Mouse (Mus musculus): ENCODE results near the gene Cox4i2. TPM values are rescaled to one million over a fixed set of nuclear protein-coding genes. Genes with fewer than 3 reads are reported as not detected.

The Cox4i2 gene
- polyA plus RNA-seq, 1 experiment from 2014 or later = 5.0 TPM

GRCm38 (mm10) chr2:152736748-152737147 lies 17.2 kb upstream of the Cox4i2 start:
- no peaks in the 10 kb centered on the region for H3K27me3 ChIP-seq
- no peaks in the 10 kb centered on the region for H3K9me3 ChIP-seq (replicated peaks)
- peak overlapping the region; percentile 82 for H3K27ac ChIP-seq
- peaks cover 58% of the 10 kb centered on the region for H3K4me1 ChIP-seq
- H3K4me3 ChIP-seq = peak overlapping the region; percentile 49
- H3K4me2 ChIP-seq (replicated peaks) = peak overlapping the region; percentile 65
- H3K36me3 ChIP-seq = no peaks in the 10 kb centered on the region
- WGBS = under 1% methylated on average over 22 of the region's 22 CpGs
- peak overlapping the region; percentile 70 for H3K9ac ChIP-seq
- ATAC-seq (ENCODE audit: low FRiP score) = no peak

- ATAC-seq (ENCODE audit: low FRiP score) = no peak
- Histone ChIP-seq H3K27ac (peak overlapping the region; percentile 82), H3K27me3 (no peaks in the 10 kb centered on the region), H3K36me3 (no peaks in the 10 kb centered on the region), H3K4me3 (peak overlapping the region; percentile 49), H3K4me2 (replicated peaks) (peak overlapping the region; percentile 65), H3K9ac (peak overlapping the region; percentile 70), H3K9me3 (replicated peaks) (no peaks in the 10 kb centered on the region), H3K4me1 (peaks cover 58% of the 10 kb centered on the region)
- 7% methylated on average over 10 of the region's 10 CpGs for WGBS
Observed at GRCm38 (mm10) chr2:152737306-152738221, 16.4 kb upstream of the Cox4i2 start.

GRCm38 (mm10) chr2:152738341-152738740 lies 15.6 kb upstream of the Cox4i2 start:
- Histone ChIP-seq H3K4me1 (peaks cover 56% of the 10 kb centered on the region), H3K4me3 (peak overlapping the region; percentile 49), H3K36me3 (no peaks in the 10 kb centered on the region), H3K27me3 (no peaks in the 10 kb centered on the region), H3K4me2 (replicated peaks) (peak overlapping the region; percentile 65), H3K9me3 (replicated peaks) (no peaks in the 10 kb centered on the region), H3K27ac (peak overlapping the region; percentile 82), H3K9ac (peak overlapping the region; percentile 70)
- WGBS = 46% methylated on average over 2 of the region's 2 CpGs
- no peak for ATAC-seq (ENCODE audit: low FRiP score)

- no peaks in the 10 kb centered on the region for H3K27me3 ChIP-seq
- H3K9me3 ChIP-seq (replicated peaks) = no peaks in the 10 kb centered on the region
- H3K4me2 ChIP-seq (replicated peaks) = peak overlapping the region; percentile 65
- ATAC-seq (ENCODE audit: low FRiP score) = peak; percentile 27
- peak overlapping the region; percentile 60 for H3K9ac ChIP-seq
- no peaks in the 10 kb centered on the region for H3K36me3 ChIP-seq
- peak overlapping the region; percentile 82 for H3K27ac ChIP-seq
- peaks cover 50% of the 10 kb centered on the region for H3K4me1 ChIP-seq
- under 1% methylated on average over 33 of the region's 36 CpGs for WGBS
- H3K4me3 ChIP-seq = peak overlapping the region; percentile 49
Observed at GRCm38 (mm10) chr2:152739031-152739841, 14.7 kb upstream of the Cox4i2 start.

- 18% methylated on average over 3 of the region's 3 CpGs for WGBS
- H3K4me3 ChIP-seq = no peak overlapping the region
- H3K27me3 ChIP-seq = no peaks in the 10 kb centered on the region
- ATAC-seq (ENCODE audit: low FRiP score) = no peak
- peak overlapping the region; percentile 60 for H3K9ac ChIP-seq
- no peaks in the 10 kb centered on the region for H3K9me3 ChIP-seq (replicated peaks)
- peaks cover 44% of the 10 kb centered on the region for H3K4me1 ChIP-seq
- H3K4me2 ChIP-seq (replicated peaks) = peak overlapping the region; percentile 65
- peak overlapping the region; percentile 82 for H3K27ac ChIP-seq
- H3K36me3 ChIP-seq = no peaks in the 10 kb centered on the region
Observed at GRCm38 (mm10) chr2:152739842-152740260, 14.1 kb upstream of the Cox4i2 start.

GRCm38 (mm10) chr2:152740490-152740889 lies 13.5 kb upstream of the Cox4i2 start:
- Histone ChIP-seq H3K4me3 (no peak overlapping the region), H3K36me3 (no peaks in the 10 kb centered on the region), H3K9me3 (replicated peaks) (no peaks in the 10 kb centered on the region), H3K9ac (no peak overlapping the region), H3K4me2 (replicated peaks) (no peak overlapping the region), H3K27ac (peak overlapping the region; percentile 82), H3K4me1 (peaks cover 40% of the 10 kb centered on the region), H3K27me3 (no peaks in the 10 kb centered on the region)
- 62% methylated on average over 5 of the region's 5 CpGs for WGBS
- no peak for ATAC-seq (ENCODE audit: low FRiP score)

- Histone ChIP-seq H3K9me3 (replicated peaks) (no peaks in the 10 kb centered on the region), H3K36me3 (no peaks in the 10 kb centered on the region), H3K4me1 (peaks cover 35% of the 10 kb centered on the region), H3K27ac (peak overlapping the region; percentile 66), H3K27me3 (no peaks in the 10 kb centered on the region), H3K9ac (no peak overlapping the region), H3K4me2 (replicated peaks) (peak overlapping the region; percentile 28), H3K4me3 (no peak overlapping the region)
- no peak for ATAC-seq (ENCODE audit: low FRiP score)
- WGBS = 49% methylated on average over 14 of the region's 14 CpGs
Observed at GRCm38 (mm10) chr2:152741153-152742041, 12.6 kb upstream of the Cox4i2 start.

- H3K9me3 ChIP-seq (replicated peaks) = no peaks in the 10 kb centered on the region
- H3K27ac ChIP-seq = 0 out of 2 replicates have a peak overlapping the region, but pooled peaks have one; percentile 40
- H3K4me1 ChIP-seq = peaks cover 32% of the 10 kb centered on the region
- WGBS = 26% methylated on average over 10 of the region's 10 CpGs
- H3K27me3 ChIP-seq = no peaks in the 10 kb centered on the region
- 0 out of 2 replicates have a peak, but pooled peaks have one; percentile 15 for ATAC-seq (ENCODE audit: low FRiP score)
- H3K36me3 ChIP-seq = no peaks in the 10 kb centered on the region
- H3K4me3 ChIP-seq = no peak overlapping the region
- no peak overlapping the region for H3K9ac ChIP-seq
- no peak overlapping the region; the same call in 1 of the 2 replicates for H3K4me2 ChIP-seq (replicated peaks)
Observed at GRCm38 (mm10) chr2:152742435-152742834, 11.5 kb upstream of the Cox4i2 start.

- no peaks in the 10 kb centered on the region for H3K36me3 ChIP-seq
- H3K27me3 ChIP-seq = peaks cover 13% of the 10 kb centered on the region
- H3K27ac ChIP-seq = no peak overlapping the region
- H3K9me3 ChIP-seq (replicated peaks) = no peaks in the 10 kb centered on the region
- WGBS = 67% methylated on average over 17 of the region's 17 CpGs
- H3K4me1 ChIP-seq = peaks cover 17% of the 10 kb centered on the region
- H3K4me2 ChIP-seq (replicated peaks) = no peak overlapping the region
- no peak for ATAC-seq (ENCODE audit: low FRiP score)
- no peak overlapping the region for H3K4me3 ChIP-seq
- no peak overlapping the region for H3K9ac ChIP-seq
Observed at GRCm38 (mm10) chr2:152756474-152757393, 2.8 kb downstream of the Cox4i2 start.

GRCm38 (mm10) chr2:152757478-152757877 lies 3.5 kb downstream of the Cox4i2 start:
- H3K4me2 ChIP-seq (replicated peaks) = no peak overlapping the region
- no peak overlapping the region for H3K4me3 ChIP-seq
- peaks cover 17% of the 10 kb centered on the region for H3K4me1 ChIP-seq
- no peak overlapping the region for H3K9ac ChIP-seq
- no peaks in the 10 kb centered on the region for H3K9me3 ChIP-seq (replicated peaks)
- WGBS = 51% methylated on average over 2 of the region's 2 CpGs
- H3K27ac ChIP-seq = no peak overlapping the region
- peaks cover 13% of the 10 kb centered on the region for H3K27me3 ChIP-seq
- no peak for ATAC-seq (ENCODE audit: low FRiP score)
- H3K36me3 ChIP-seq = no peaks in the 10 kb centered on the region

GRCm38 (mm10) chr2:152758351-152758750 lies 4.4 kb downstream of the Cox4i2 start:
- Histone ChIP-seq H3K4me1 (peaks cover 17% of the 10 kb centered on the region), H3K27me3 (peaks cover 10% of the 10 kb centered on the region), H3K27ac (no peak overlapping the region), H3K9ac (no peak overlapping the region), H3K4me2 (replicated peaks) (no peak overlapping the region), H3K9me3 (replicated peaks) (no peaks in the 10 kb centered on the region), H3K36me3 (no peaks in the 10 kb centered on the region), H3K4me3 (no peak overlapping the region)
- 61% methylated on average over 4 of the region's 4 CpGs for WGBS
- no peak for ATAC-seq (ENCODE audit: low FRiP score)

All from hindbrain, embryonic 12.5 days (tissue).